Mouse (Mus musculus) left cerebral cortex, postnatal 10 days (tissue): Measurements from ENCODE around the gene Kcnk3. TPM values are rescaled to one million over a fixed set of nuclear protein-coding genes. Genes with fewer than 3 reads are reported as not detected.

Experiments used
- DNase-seq, 2 experiments: peaks; one replicate each; pipeline ENCODE4 v3.0.0; 2021 to 2022; ENCODE audit warnings: low spot score in 2 of 2, mixed read lengths in 1 of 2; ENCODE audit errors: extremely low spot score in 1 of 2
- intact Hi-C: fragments of 180-260 bp; cut with DNase I; formaldehyde crosslinking; loops from one replicate; pipeline ENCODE4 v1.15.1; 2025
- total RNA-seq, 2 experiments: library from RNA; stranded (reverse); gene quantifications; 2 replicates each; pipeline ENCODE4 v1.2.3; 2021

Kcnk3 gene
- total RNA-seq, 2 experiments from 2014 or later, result 14.0 to 14.4 TPM

- DNase-seq, result no peak
- intact Hi-C loops, result no loop called here
Measured at GRCm38 (mm10) chr5:30624311-30624710, 36.3 kb downstream of the Kcnk3 start.

GRCm38 (mm10) chr5:30624908-30625307, 36.9 kb downstream of the Kcnk3 start:
- DNase-seq, result no peak
- intact Hi-C loops, result no loop called here

GRCm38 (mm10) chr5:30625379-30625778, 37.4 kb downstream of the Kcnk3 start:
- DNase-seq, result no peak
- intact Hi-C loops, result no loop called here

GRCm38 (mm10) chr5:30626331-30627105, 38.5 kb downstream of the Kcnk3 start:
- intact Hi-C loops, result no loop called here
- DNase-seq, result no peak

- DNase-seq, result no peak
- intact Hi-C loops, result no loop called here
Measured at GRCm38 (mm10) chr5:30628511-30628910, 40.5 kb downstream of the Kcnk3 start.

GRCm38 (mm10) chr5:30630401-30630800, 42.4 kb downstream of the Kcnk3 start:
- no peak for DNase-seq
- intact Hi-C loops, result no loop called here

GRCm38 (mm10) chr5:30632134-30632533, 44.2 kb downstream of the Kcnk3 start:
- intact Hi-C loops, result no loop called here
- no peak for DNase-seq

GRCm38 (mm10) chr5:30636994-30637393, 49.0 kb downstream of the Kcnk3 start:
- intact Hi-C loops, result loop anchor here (5.0 kb wide), 2 partner anchors 245 to 420 kb away; no protein-coding TSS in a partner anchor
- no peak for DNase-seq

- intact Hi-C loops, result loop anchor here (2.0 to 5.0 kb wide), 3 partner anchors 121 to 421 kb away; no protein-coding TSS in a partner anchor
- DNase-seq, result peak; percentile 79 to 87
Measured at GRCm38 (mm10) chr5:30638041-30638440, 50.1 kb downstream of the Kcnk3 start.

- DNase-seq, result no peak
- intact Hi-C loops, result no loop called here
Measured at GRCm38 (mm10) chr5:30643477-30644179, 55.7 kb downstream of the Kcnk3 start.

GRCm38 (mm10) chr5:30646036-30646435, 58.1 kb downstream of the Kcnk3 start:
- intact Hi-C loops, result no loop called here
- no peak for DNase-seq

GRCm38 (mm10) chr5:30647396-30647795, 59.4 kb downstream of the Kcnk3 start:
- intact Hi-C loops, result no loop called here
- DNase-seq, result no peak

- intact Hi-C loops, result no loop called here
- peak; percentile 91 to 96 for DNase-seq
Measured at GRCm38 (mm10) chr5:30647815-30648560, 60.0 kb downstream of the Kcnk3 start, which contains the start of gene Slc35f6. Slc35f6 (plus strand) TSS chr5:30647933.

- DNase-seq, result no peak
- intact Hi-C loops, result no loop called here
Measured at GRCm38 (mm10) chr5:30649558-30649957, 61.6 kb downstream of the Kcnk3 start.

- no peak for DNase-seq
- intact Hi-C loops, result no loop called here
Measured at GRCm38 (mm10) chr5:30650756-30651155, 62.8 kb downstream of the Kcnk3 start.

- intact Hi-C loops, result no loop called here
- no peak for DNase-seq
Measured at GRCm38 (mm10) chr5:30651554-30651953, 63.6 kb downstream of the Kcnk3 start.

GRCm38 (mm10) chr5:30653246-30653645, 65.3 kb downstream of the Kcnk3 start:
- DNase-seq, result no peak
- intact Hi-C loops, result no loop called here

- no peak for DNase-seq
- intact Hi-C loops, result no loop called here
Measured at GRCm38 (mm10) chr5:30655042-30655441, 67.1 kb downstream of the Kcnk3 start.

GRCm38 (mm10) chr5:30655526-30656195, 67.7 kb downstream of the Kcnk3 start:
- intact Hi-C loops, result no loop called here

More at GRCm38 (mm10) chr5:30655526-30656195, 67.7 kb downstream of the Kcnk3 start:
- DNase-seq, result no peak
